Mouse (Mus musculus) thymus, adult 2 months (tissue): ENCODE results near the gene Ppara.

Experiments
- CTCF ChIP-seq: fragments of 200-500 bp; IDR thresholded peaks from 2 replicates; pipeline ENCODE4 v1.5.1; 2012; ENCODE audit warnings: mild to moderate bottlenecking, control low read depth, low read length, moderate library complexity, borderline replicate concordance; ENCODE audit not compliant: control insufficient read depth, poor library complexity, insufficient read depth; ENCODE audit errors: extremely low read depth
- POLR2A ChIP-seq: fragments of 200-500 bp; IDR thresholded peaks from 2 replicates; pipeline ENCODE4 v1.6.1; 2012; ENCODE audit warnings: mild to moderate bottlenecking, low read length, control low read depth, moderate library complexity; ENCODE audit not compliant: control insufficient read depth, poor library complexity, insufficient read depth; ENCODE audit errors: extremely low read depth

- TF ChIP-seq CTCF (no peak), POLR2A (no peak)
These were observed 110.3 kb downstream of the Ppara start for GRCm38 (mm10) chr15:85845071-85845470.
